Mouse (Mus musculus) lung, postnatal 0 days (tissue): ENCODE data around the gene Uba5. TPM values are rescaled to one million over a fixed set of nuclear protein-coding genes. Genes with fewer than 3 reads are reported as not detected.
A peak's percentile ranks its signal among the peaks of the same experiment; 100 is the strongest.

ENCODE experiments used
- ATAC-seq: fragments of 200-750 bp; cut with Nextera tagmentation; 2 replicates; pipeline ENCODE4 v1.8.0; 2017; ENCODE audit warnings: moderate library complexity
- DNase-seq: peaks from one replicate; pipeline ENCODE4 v3.0.0-alpha.2; 2016; ENCODE audit warnings: low spot score
- H3K27ac ChIP-seq: fragments of 300-500 bp; sonication (generic); 2 replicates; pipeline ENCODE4 v1.5.1; 2014; ENCODE audit warnings: antibody characterized with exemption, mild to moderate bottlenecking, low read length, mixed read lengths
- H3K27me3 ChIP-seq: fragments of 300-500 bp; sonication (generic); replicated peaks from 2 replicates; pipeline ENCODE4 v1.6.1; 2014; ENCODE audit warnings: low read length, mixed read lengths; ENCODE audit not compliant: insufficient read depth
- H3K36me3 ChIP-seq: fragments of 300-500 bp; sonication (generic); 2 replicates; pipeline ENCODE4 v1.6.1; 2014; ENCODE audit warnings: low read length, mixed read lengths; ENCODE audit not compliant: insufficient read depth
- H3K4me1 ChIP-seq: fragments of 300-500 bp; sonication (generic); 2 replicates; pipeline ENCODE4 v1.6.1; 2014; ENCODE audit warnings: antibody characterized with exemption, low read depth, low read length, mixed read lengths; ENCODE audit not compliant: insufficient read depth
- H3K4me2 ChIP-seq: fragments of 300-500 bp; sonication (generic); replicated peaks from 2 replicates; pipeline ENCODE4 v1.6.1; 2014; ENCODE audit warnings: low read depth, mild to moderate bottlenecking, low read length, moderate library complexity, mixed read lengths
- H3K4me3 ChIP-seq: fragments of 300-500 bp; sonication (generic); 2 replicates; pipeline ENCODE4 v1.5.1; 2014; ENCODE audit warnings: low read depth, low read length
- H3K9ac ChIP-seq: fragments of 300-500 bp; sonication (generic); replicated peaks from 2 replicates; pipeline ENCODE4 v1.6.1; 2014; ENCODE audit warnings: low read depth, mild to moderate bottlenecking
- H3K9me3 ChIP-seq: fragments of 300-500 bp; sonication (generic); 2 replicates; pipeline ENCODE4 v1.6.1; 2016; ENCODE audit warnings: low read length, mixed read lengths
- CTCF ChIP-seq: IDR thresholded peaks from 2 replicates; pipeline ENCODE4 v1.5.1; 2016; ENCODE audit warnings: antibody characterized with exemption, mild to moderate bottlenecking
- EP300 ChIP-seq: IDR thresholded peaks from 2 replicates; pipeline ENCODE4 v1.6.1; 2016; ENCODE audit warnings: antibody characterized with exemption, mild to moderate bottlenecking, control low read depth
- WGBS: fragments of 180-500 bp; shearing (Covaris S2); extraction: QIAGEN DNeasy Blood & Tissue Kit; methylation state at CpG from one replicate; pipeline ENCODE4 v1.1.7; 2014; 5-methylcytosine and 5-hydroxymethylcytosine counted together
- polyA plus RNA-seq: library from polyadenylated mRNA; unstranded; fragments of >200 nt; fragmentation: Nextera tagmentation; extraction: Ambion mirVana; gene quantifications from 2 replicates; pipeline ENCODE4 v1.2.1, GENCODE M21; 2015

Uba5 gene
- polyA plus RNA-seq, 1 experiment from 2014 or later: 36.8 TPM

DNA sequence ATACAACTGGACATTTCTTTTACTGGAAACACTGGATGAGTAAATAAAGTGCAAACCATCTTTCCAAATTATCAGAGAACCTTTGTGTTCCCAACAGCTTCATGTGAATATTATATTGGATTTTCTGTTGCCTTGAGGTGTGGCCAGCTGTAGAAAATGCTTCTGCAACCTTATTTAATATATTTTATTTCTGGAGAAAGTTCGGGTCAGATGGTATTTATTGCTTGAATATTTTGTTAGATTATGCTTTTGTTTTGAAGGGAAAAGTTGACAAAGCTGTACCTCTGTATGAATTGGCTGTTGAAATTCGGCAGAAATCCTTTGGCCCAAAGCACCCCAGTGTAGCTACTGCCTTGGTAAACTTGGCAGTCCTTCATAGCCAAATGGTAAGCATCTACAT, 22.6 kb downstream of the Uba5 start, which contains the start of gene Gm28305:
TSS of gene Gm28305 (plus strand) at position 301 of the 400 bp plus-strand sequence.
- Histone ChIP-seq H3K4me2 (no peak within 1 kb of the TSS), H3K9ac (no peak within 1 kb of the TSS), H3K4me1 (no peaks in the 10 kb centered on the region), H3K27ac (no peak within 1 kb of the TSS), H3K27me3 (no peaks in the 10 kb centered on the region), H3K4me3 (no peak within 1 kb of the TSS), H3K9me3 (no peaks in the 10 kb centered on the region), H3K36me3 (peaks cover 9% of the 10 kb centered on the region; the same call in 1 of the 2 replicates)
- ATAC-seq (no peak), DNase-seq (no peak)
- WGBS: 62% methylated on average over 2 of the region's 2 CpGs
- TF ChIP-seq EP300 (no peak), CTCF (no peak)

- H3K4me1 ChIP-seq: no peaks in the 10 kb centered on the region
- H3K27me3 ChIP-seq: no peaks in the 10 kb centered on the region
- 61% methylated on average over 4 of the region's 4 CpGs for WGBS
- peaks cover 9% of the 10 kb centered on the region; the same call in 1 of the 2 replicates for H3K36me3 ChIP-seq
- no peak for ATAC-seq
- DNase-seq: no peak
- TF ChIP-seq CTCF (no peak), EP300 (no peak)
- no peaks in the 10 kb centered on the region for H3K9me3 ChIP-seq
- no peak overlapping the region for H3K4me2 ChIP-seq
- H3K9ac ChIP-seq: no peak overlapping the region
- no peak overlapping the region for H3K4me3 ChIP-seq
- no peak overlapping the region for H3K27ac ChIP-seq
Observed at GRCm38 (mm10) chr9:104039742-104040141, 23.2 kb downstream of the Uba5 start.

- Histone ChIP-seq H3K27me3 (no peaks in the 10 kb centered on the region), H3K9ac (no peak overlapping the region), H3K9me3 (no peaks in the 10 kb centered on the region), H3K4me2 (no peak overlapping the region), H3K36me3 (peaks cover 9% of the 10 kb centered on the region; the same call in 1 of the 2 replicates), H3K27ac (no peak overlapping the region), H3K4me1 (no peaks in the 10 kb centered on the region), H3K4me3 (no peak overlapping the region)
- no peak for DNase-seq
- ATAC-seq: no peak
- WGBS: 89% methylated on average over 21 of the region's 21 CpGs
- no peak for TF ChIP-seq EP300
- no peak for TF ChIP-seq CTCF
Observed at GRCm38 (mm10) chr9:104039031-104039695, 23.8 kb downstream of the Uba5 start.

- DNase-seq: no peak
- Histone ChIP-seq H3K9ac (no peak overlapping the region), H3K27me3 (no peaks in the 10 kb centered on the region), H3K27ac (no peak overlapping the region), H3K4me1 (no peaks in the 10 kb centered on the region), H3K9me3 (no peaks in the 10 kb centered on the region), H3K36me3 (peaks cover 9% of the 10 kb centered on the region; the same call in 1 of the 2 replicates), H3K4me3 (no peak overlapping the region), H3K4me2 (no peak overlapping the region)
- WGBS: 90% methylated on average over 13 of the region's 13 CpGs
- no peak for TF ChIP-seq CTCF
- no peak for TF ChIP-seq EP300
- no peak for ATAC-seq
Observed at GRCm38 (mm10) chr9:104038266-104038665, 24.7 kb downstream of the Uba5 start.

- TF ChIP-seq EP300: no peak
- TF ChIP-seq CTCF: peak; percentile 87
Observed at GRCm38 (mm10) chr9:104035261-104036015, 27.5 kb downstream of the Uba5 start.

GRCm38 (mm10) chr9:104034718-104035117, 28.2 kb downstream of the Uba5 start:
- 74% methylated on average over 6 of the region's 6 CpGs for WGBS
- DNase-seq (no peak), ATAC-seq (no peak)
- Histone ChIP-seq H3K27me3 (no peaks in the 10 kb centered on the region), H3K4me1 (no peaks in the 10 kb centered on the region), H3K9me3 (no peaks in the 10 kb centered on the region), H3K9ac (no peak overlapping the region), H3K36me3 (peaks cover 9% of the 10 kb centered on the region; the same call in 1 of the 2 replicates), H3K4me3 (no peak overlapping the region), H3K4me2 (no peak overlapping the region), H3K27ac (no peak overlapping the region)
- no peak for TF ChIP-seq CTCF
- no peak for TF ChIP-seq EP300

More at GRCm38 (mm10) chr9:104035261-104036015, 27.5 kb downstream of the Uba5 start:
- no peaks in the 10 kb centered on the region for H3K4me1 ChIP-seq
- no peaks in the 10 kb centered on the region for H3K9me3 ChIP-seq
- DNase-seq (peak; percentile 79), ATAC-seq (peak; percentile 41; the same call in 1 of the 2 replicates)
- H3K27me3 ChIP-seq: no peaks in the 10 kb centered on the region
- no peak overlapping the region for H3K4me3 ChIP-seq
- no peak overlapping the region for H3K4me2 ChIP-seq
- 48% methylated on average over 24 of the region's 24 CpGs for WGBS
- H3K9ac ChIP-seq: no peak overlapping the region
- H3K27ac ChIP-seq: no peak overlapping the region
- H3K36me3 ChIP-seq: peaks cover 9% of the 10 kb centered on the region; the same call in 1 of the 2 replicates
